Mouse (Mus musculus) kidney, postnatal 0 days (tissue): ENCODE results near the gene Rps19. TPM values are rescaled to one million over a fixed set of nuclear protein-coding genes. Genes with fewer than 3 reads are reported as not detected.

Experiments
- ATAC-seq: fragments of 200-750 bp; cut with Nextera tagmentation; replicated peaks from 2 replicates; pipeline ENCODE4 v1.8.0; 2017; ENCODE audit warnings: low read depth, moderate number of reproducible peaks, moderate TSS enrichment, moderate library complexity; ENCODE audit not compliant: low FRiP score
- DNase-seq: peaks from one replicate; pipeline ENCODE4 v3.0.0-alpha.2; 2016; ENCODE audit warnings: low spot score
- H3K27ac ChIP-seq: fragments of 300-500 bp; sonication (generic); 2 replicates; pipeline ENCODE4 v1.5.1; 2014; ENCODE audit warnings: mild to moderate bottlenecking
- H3K27me3 ChIP-seq: fragments of 300-500 bp; sonication (generic); 2 replicates; pipeline ENCODE4 v1.6.1; 2014; ENCODE audit warnings: low read length, mixed read lengths; ENCODE audit not compliant: insufficient read depth
- H3K36me3 ChIP-seq: fragments of 300-500 bp; sonication (generic); 2 replicates; pipeline ENCODE4 v1.6.1; 2014; ENCODE audit warnings: low read length, mixed read lengths; ENCODE audit not compliant: insufficient read depth
- H3K4me1 ChIP-seq: fragments of 300-500 bp; sonication (generic); replicated peaks from 2 replicates; pipeline ENCODE4 v1.6.1; 2014; ENCODE audit warnings: antibody characterized with exemption, low read length, mixed read lengths; ENCODE audit not compliant: insufficient read depth
- H3K4me2 ChIP-seq: fragments of 300-500 bp; sonication (generic); 2 replicates; pipeline ENCODE4 v1.6.1; 2014; ENCODE audit warnings: mild to moderate bottlenecking, low read length, moderate library complexity, mixed read lengths
- H3K4me3 ChIP-seq: fragments of 300-500 bp; sonication (generic); replicated peaks from 2 replicates; pipeline ENCODE4 v1.5.1; 2014; ENCODE audit warnings: low read depth, low read length
- H3K9ac ChIP-seq: fragments of 300-500 bp; sonication (generic); 2 replicates; pipeline ENCODE4 v1.6.1; 2014; ENCODE audit warnings: low read depth, low read length
- H3K9me3 ChIP-seq: fragments of 300-500 bp; sonication (generic); replicated peaks from 2 replicates; pipeline ENCODE4 v1.6.1; 2016; ENCODE audit warnings: low read length, inconsistent platforms, mixed read lengths
- CTCF ChIP-seq: IDR thresholded peaks from 2 replicates; pipeline ENCODE4 v1.5.1; 2016; ENCODE audit warnings: antibody characterized with exemption, low read depth, mild to moderate bottlenecking, moderate library complexity
- WGBS: fragments of 180-500 bp; shearing (Covaris S2); extraction: QIAGEN DNeasy Blood & Tissue Kit; methylation state at CpG from one replicate; pipeline ENCODE4 v1.1.7; 2014; 5-methylcytosine and 5-hydroxymethylcytosine counted together
- polyA plus RNA-seq: library from polyadenylated mRNA; unstranded; fragments of >200 nt; fragmentation: Nextera tagmentation; extraction: Ambion mirVana; gene quantifications from 2 replicates; pipeline ENCODE4 v1.2.1, GENCODE M21; 2015

Rps19 gene
- polyA plus RNA-seq, 1 experiment from 2014 or later = 3,330 TPM

GRCm38 (mm10) chr7:24902630-24903443 is 18.7 kb downstream of the Rps19 start, which contains the start of gene Arhgef1:
Arhgef1 (plus strand) TSS chr7:24902912.
- peak within 1 kb of the TSS; percentile 77 for H3K4me3 ChIP-seq
- H3K4me2 ChIP-seq = peak within 1 kb of the TSS; percentile 74
- peak; percentile 71 for DNase-seq
- no peaks in the 10 kb centered on the region for H3K9me3 ChIP-seq
- ATAC-seq = no peak
- H3K4me1 ChIP-seq = peaks cover 11% of the 10 kb centered on the region; the same call in 1 of the 2 replicates
- H3K36me3 ChIP-seq = no peaks in the 10 kb centered on the region
- WGBS = 3% methylated on average over 58 of the region's 68 CpGs
- H3K9ac ChIP-seq = peak within 1 kb of the TSS; percentile 77
- H3K27me3 ChIP-seq = no peaks in the 10 kb centered on the region
- peak within 1 kb of the TSS; percentile 92 for H3K27ac ChIP-seq
- no peak for TF ChIP-seq CTCF

- peaks cover 11% of the 10 kb centered on the region; the same call in 1 of the 2 replicates for H3K4me1 ChIP-seq
- H3K36me3 ChIP-seq = no peaks in the 10 kb centered on the region
- H3K27ac ChIP-seq = peak overlapping the region; percentile 92
- no peak for TF ChIP-seq CTCF
- DNase-seq = peak; percentile 34
- peak overlapping the region; percentile 77 for H3K4me3 ChIP-seq
- no peaks in the 10 kb centered on the region for H3K9me3 ChIP-seq
- H3K9ac ChIP-seq = peak overlapping the region; percentile 77
- H3K4me2 ChIP-seq = peak overlapping the region; percentile 74
- no peaks in the 10 kb centered on the region for H3K27me3 ChIP-seq
- no peak for ATAC-seq
- 19% methylated on average over 10 of the region's 10 CpGs for WGBS
These were observed 19.3 kb downstream of the Rps19 start for GRCm38 (mm10) chr7:24903444-24903825.

- H3K9me3 ChIP-seq = no peaks in the 10 kb centered on the region
- peak; percentile 82 for TF ChIP-seq CTCF
- peak overlapping the region; percentile 77 for H3K4me3 ChIP-seq
- peak; percentile 99 for DNase-seq
- H3K27me3 ChIP-seq = no peaks in the 10 kb centered on the region
- peak overlapping the region; percentile 74 for H3K4me2 ChIP-seq
- 0% methylated on average over 30 of the region's 30 CpGs for whole genome bisulfite sequencing
- peaks cover 11% of the 10 kb centered on the region; the same call in 1 of the 2 replicates for H3K4me1 ChIP-seq
- peak; percentile 96 for ATAC-seq
- peak overlapping the region; percentile 92 for H3K27ac ChIP-seq
- H3K36me3 ChIP-seq = peaks cover 4% of the 10 kb centered on the region
- H3K9ac ChIP-seq = peak overlapping the region; percentile 59; the same call in 1 of the 2 replicates
These were observed 19.9 kb downstream of the Rps19 start for GRCm38 (mm10) chr7:24904070-24904483.

- WGBS = 19% methylated on average over 3 of the region's 3 CpGs
- Histone ChIP-seq H3K4me3 (peak overlapping the region; percentile 77), H3K9me3 (no peaks in the 10 kb centered on the region), H3K27me3 (no peaks in the 10 kb centered on the region), H3K9ac (peak overlapping the region; percentile 59; the same call in 1 of the 2 replicates), H3K36me3 (peaks cover 6% of the 10 kb centered on the region), H3K4me1 (peaks cover 11% of the 10 kb centered on the region; the same call in 1 of the 2 replicates), H3K27ac (peak overlapping the region; percentile 80; the same call in 1 of the 2 replicates), H3K4me2 (peak overlapping the region; percentile 74)
- peak; percentile 83 for TF ChIP-seq CTCF
- ATAC-seq (peak; percentile 23; the same call in 1 of the 2 replicates), DNase-seq (peak; percentile 90)
These were observed 20.8 kb downstream of the Rps19 start for GRCm38 (mm10) chr7:24904936-24905335.

- WGBS = 18% methylated on average over 6 of the region's 6 CpGs
- H3K4me1 ChIP-seq = peaks cover 11% of the 10 kb centered on the region; the same call in 1 of the 2 replicates
- DNase-seq (no peak), ATAC-seq (no peak)
- H3K4me2 ChIP-seq = peak overlapping the region; percentile 15; the same call in 1 of the 2 replicates
- TF ChIP-seq CTCF = no peak
- no peak overlapping the region for H3K27ac ChIP-seq
- H3K9me3 ChIP-seq = no peaks in the 10 kb centered on the region
- H3K9ac ChIP-seq = no peak overlapping the region
- peaks cover 9% of the 10 kb centered on the region for H3K36me3 ChIP-seq
- no peaks in the 10 kb centered on the region for H3K27me3 ChIP-seq
- no peak overlapping the region for H3K4me3 ChIP-seq
These were observed 22.4 kb downstream of the Rps19 start for GRCm38 (mm10) chr7:24906551-24906950.

- TF ChIP-seq CTCF = peak; percentile 25; the same call in 1 of the 2 replicates
- Histone ChIP-seq H3K9me3 (no peaks in the 10 kb centered on the region), H3K4me2 (peak overlapping the region; percentile 15; the same call in 1 of the 2 replicates), H3K27ac (no peak overlapping the region), H3K9ac (0 out of 2 replicates have a peak overlapping the region, but pooled peaks have one; percentile 8), H3K4me1 (peaks cover 11% of the 10 kb centered on the region; the same call in 1 of the 2 replicates), H3K36me3 (peaks cover 13% of the 10 kb centered on the region), H3K27me3 (no peaks in the 10 kb centered on the region), H3K4me3 (no peak overlapping the region)
- DNase-seq (no peak), ATAC-seq (no peak)
- WGBS = 34% methylated on average over 13 of the region's 13 CpGs
These were observed 23.1 kb downstream of the Rps19 start for GRCm38 (mm10) chr7:24907211-24907748.
